Mouse (Mus musculus) forebrain, embryonic 15.5 days (tissue): ENCODE measurements at regions not wholly inside any gene's neighbourhood (a gene's known extent, or its start where the extent isn't known, plus 50 kb on each side); places are given as distances from the start of the nearest gene placed in this dataset.

ENCODE experiments used
- ATAC-seq: fragments of 200-750 bp; cut with Nextera tagmentation; replicated peaks from 2 replicates; pipeline ENCODE4 v1.8.0; 2017; ENCODE audit warnings: mild to moderate bottlenecking, moderate TSS enrichment, moderate library complexity
- H3K27ac ChIP-seq: fragments of 300-500 bp; sonication (generic); replicated peaks from 2 replicates; pipeline ENCODE4 v1.5.1; 2015; ENCODE audit warnings: mild to moderate bottlenecking, inconsistent platforms
- H3K27me3 ChIP-seq: fragments of 300-500 bp; sonication (generic); 2 replicates; pipeline ENCODE4 v1.6.1; 2015; ENCODE audit warnings: inconsistent platforms
- H3K36me3 ChIP-seq: fragments of 300-500 bp; sonication (generic); 2 replicates; pipeline ENCODE4 v1.6.1; 2015; ENCODE audit warnings: mild to moderate bottlenecking, inconsistent platforms
- H3K4me1 ChIP-seq: fragments of 300-500 bp; sonication (generic); 2 replicates; pipeline ENCODE4 v1.6.1; 2015; ENCODE audit warnings: inconsistent platforms
- H3K4me2 ChIP-seq: fragments of 300-500 bp; sonication (generic); replicated peaks from 2 replicates; pipeline ENCODE4 v1.6.1; 2015; ENCODE audit warnings: mild to moderate bottlenecking, inconsistent platforms
- H3K4me3 ChIP-seq: fragments of 300-500 bp; sonication (generic); 2 replicates; pipeline ENCODE4 v1.5.1; 2015; ENCODE audit warnings: mild to moderate bottlenecking, inconsistent platforms
- H3K9ac ChIP-seq: fragments of 300-500 bp; sonication (generic); replicated peaks from 2 replicates; pipeline ENCODE4 v1.6.1; 2015; ENCODE audit warnings: mild to moderate bottlenecking, inconsistent platforms
- H3K9me3 ChIP-seq: fragments of 300-500 bp; sonication (generic); 2 replicates; pipeline ENCODE4 v1.6.1; 2016; ENCODE audit warnings: inconsistent platforms
- WGBS: fragments of 180-500 bp; shearing (Covaris S2); methylation state at CpG from one replicate; pipeline ENCODE4 v1.1.7; 2015; ENCODE audit warnings: mixed read lengths; 5-methylcytosine and 5-hydroxymethylcytosine counted together

DNA sequence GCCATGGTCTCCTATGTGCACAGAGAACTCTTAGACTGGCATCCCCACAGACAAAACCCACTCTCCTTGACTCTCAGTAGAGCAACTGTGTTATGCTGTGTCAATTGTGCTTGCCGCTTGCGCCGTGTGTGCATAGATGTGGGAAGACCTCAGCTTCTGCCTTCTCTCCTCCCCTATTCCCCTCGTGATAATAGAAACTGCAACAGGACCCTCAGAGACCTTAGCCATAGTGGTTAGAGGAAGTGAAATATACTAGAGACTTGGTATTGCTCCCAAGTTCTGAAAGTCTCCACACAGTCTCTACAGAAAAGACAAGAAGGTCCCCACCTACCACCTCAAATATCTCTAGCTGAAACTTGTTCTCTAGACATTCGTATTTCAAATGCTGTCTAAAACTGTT, 188.2 kb upstream of the Hmga2 start:
- WGBS: 91% methylated on average over 5 of the region's 5 CpGs
- H3K27me3 ChIP-seq: no peaks in the 10 kb centered on the region
- H3K4me3 ChIP-seq: no peak overlapping the region

DNA sequence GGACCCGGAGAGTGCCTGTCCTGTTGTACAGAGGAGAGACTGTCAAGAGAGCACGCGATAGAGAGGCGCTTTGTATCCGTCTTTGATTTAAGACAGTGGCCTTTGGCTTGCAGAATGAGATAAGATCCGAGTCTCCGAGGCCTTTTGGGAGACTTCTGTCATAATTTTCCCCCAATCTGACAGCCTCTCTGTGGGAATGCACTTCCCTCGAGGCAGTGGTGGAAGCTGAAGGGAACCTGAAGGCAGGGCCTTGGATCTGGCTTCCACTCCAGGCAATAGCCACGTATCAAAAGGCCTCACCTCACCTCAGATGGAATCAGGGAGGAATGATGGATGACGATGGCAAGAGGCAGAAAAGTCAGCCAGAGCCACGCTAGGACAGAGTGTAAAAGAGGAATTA, 187.1 kb upstream of the Hmga2 start:
- Histone ChIP-seq H3K36me3 (no peaks in the 10 kb centered on the region), H3K9me3 (no peaks in the 10 kb centered on the region), H3K4me1 (0 out of 2 replicates have a peak, but pooled peaks cover 4% of the 10 kb centered on the region), H3K4me3 (no peak overlapping the region), H3K9ac (no peak overlapping the region), H3K4me2 (no peak overlapping the region), H3K27ac (no peak overlapping the region), H3K27me3 (no peaks in the 10 kb centered on the region)
- no peak for ATAC-seq
- 92% methylated on average over 11 of the region's 11 CpGs for WGBS

More for the DNA sequence above, 188.2 kb upstream of the Hmga2 start:
- ATAC-seq: no peak
- Histone ChIP-seq H3K9ac (no peak overlapping the region), H3K27ac (no peak overlapping the region), H3K36me3 (no peaks in the 10 kb centered on the region), H3K4me2 (no peak overlapping the region), H3K9me3 (no peaks in the 10 kb centered on the region), H3K4me1 (0 out of 2 replicates have a peak, but pooled peaks cover 4% of the 10 kb centered on the region)

DNA sequence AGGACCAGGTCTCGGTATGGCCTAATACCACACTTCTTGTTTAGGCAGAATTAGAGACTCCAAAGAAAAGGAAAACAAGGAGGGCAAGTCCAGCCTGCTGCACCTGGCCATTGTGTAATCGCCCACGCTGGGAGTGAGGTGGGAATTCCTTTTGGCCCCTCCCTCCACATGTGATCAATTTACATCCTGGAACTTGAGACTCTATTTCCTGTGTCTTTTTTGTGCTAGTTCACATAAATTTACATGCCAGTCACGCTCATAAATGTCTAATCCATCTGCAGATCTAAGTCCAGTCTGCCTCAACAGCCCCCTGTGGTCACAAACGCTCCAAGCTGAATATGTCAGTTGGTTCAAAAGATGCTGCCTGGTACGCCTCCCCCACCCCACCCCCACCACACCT, 184.2 kb upstream of the Hmga2 start:
- Histone ChIP-seq H3K27me3 (no peaks in the 10 kb centered on the region), H3K4me3 (no peak overlapping the region), H3K9me3 (no peaks in the 10 kb centered on the region), H3K27ac (no peak overlapping the region), H3K36me3 (no peaks in the 10 kb centered on the region), H3K9ac (no peak overlapping the region), H3K4me1 (peaks cover 3% of the 10 kb centered on the region), H3K4me2 (no peak overlapping the region)
- WGBS: 57% methylated on average over 6 of the region's 6 CpGs
- no peak for ATAC-seq

DNA sequence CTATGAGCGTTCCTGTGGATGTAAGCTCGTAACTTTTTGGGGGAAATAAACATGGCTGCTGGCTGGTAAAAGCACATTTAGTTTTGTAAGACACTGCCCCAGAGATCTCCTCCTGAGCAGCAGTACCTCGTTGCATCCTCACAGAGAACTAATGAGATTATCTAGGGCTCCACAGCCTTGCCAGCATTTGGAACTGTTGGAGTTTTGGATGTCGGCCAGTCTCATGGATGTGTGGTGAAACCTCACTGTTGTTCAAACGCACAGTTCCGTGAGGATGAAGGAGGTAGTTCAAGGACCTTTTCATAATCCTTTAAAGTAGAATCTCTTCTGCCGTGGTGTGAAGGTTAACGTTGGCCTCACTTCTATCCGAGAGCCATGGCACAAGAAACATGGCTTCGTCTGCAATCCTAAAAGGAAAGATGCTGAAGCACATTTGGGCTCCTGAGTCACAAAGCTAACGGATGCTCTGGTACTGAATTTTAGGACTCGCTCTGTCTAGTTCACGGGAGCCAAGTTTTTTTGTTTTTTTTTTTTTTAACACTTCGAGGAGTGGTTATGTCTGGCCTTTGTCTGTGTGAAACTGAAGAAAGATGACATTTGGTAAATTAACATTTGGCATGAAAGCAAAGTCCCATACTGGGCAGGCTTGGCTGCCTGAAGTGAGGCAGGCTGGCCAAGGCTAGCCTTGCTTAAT, 179.1 kb upstream of the Hmga2 start:
- 37% methylated on average over 14 of the region's 14 CpGs for WGBS
- ATAC-seq: peak; percentile 58
- Histone ChIP-seq H3K27me3 (no peaks in the 10 kb centered on the region), H3K9me3 (no peaks in the 10 kb centered on the region), H3K4me2 (no peak overlapping the region), H3K4me1 (peaks cover 8% of the 10 kb centered on the region), H3K27ac (peak overlapping the region; percentile 54), H3K36me3 (no peaks in the 10 kb centered on the region), H3K4me3 (no peak overlapping the region), H3K9ac (no peak overlapping the region)

DNA sequence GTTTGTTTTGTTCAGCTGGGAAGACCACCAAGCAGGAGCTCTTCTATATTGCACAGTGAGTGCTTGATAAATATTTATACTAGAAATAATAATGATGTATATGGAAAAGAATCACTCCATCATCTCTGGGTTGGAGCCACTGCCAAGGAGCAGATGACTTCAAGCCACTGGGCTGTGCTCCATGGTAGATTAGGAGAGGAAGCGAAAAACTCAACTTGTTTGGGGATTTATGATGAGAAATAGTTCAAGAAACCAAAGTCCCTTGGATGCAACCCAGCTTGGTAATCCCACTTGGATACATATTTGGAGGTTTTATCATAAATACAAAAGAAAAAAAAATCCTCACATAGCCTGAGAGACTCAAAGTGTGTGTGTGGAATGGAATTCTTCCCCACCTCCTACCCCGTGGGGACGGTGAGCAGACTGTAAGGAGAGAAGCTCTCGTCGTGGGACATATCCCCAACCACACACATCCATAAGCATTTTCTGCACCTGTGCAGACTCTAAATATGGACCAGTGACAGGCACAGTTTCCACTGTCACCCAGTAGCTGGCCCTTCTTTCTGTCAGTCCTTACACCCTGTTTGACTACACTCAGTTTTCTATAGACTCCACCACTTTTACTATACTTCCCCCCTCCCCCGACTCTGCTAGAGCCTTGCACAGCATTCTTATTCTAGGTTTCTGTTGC, 176.4 kb upstream of the Hmga2 start:
- H3K9ac ChIP-seq: no peak overlapping the region
- H3K4me2 ChIP-seq: no peak overlapping the region
- no peak overlapping the region for H3K27ac ChIP-seq
- WGBS: 90% methylated on average over 6 of the region's 6 CpGs
- peaks cover 16% of the 10 kb centered on the region for H3K4me1 ChIP-seq
- no peaks in the 10 kb centered on the region for H3K9me3 ChIP-seq
- H3K4me3 ChIP-seq: no peak overlapping the region
- no peak for ATAC-seq
- H3K36me3 ChIP-seq: no peaks in the 10 kb centered on the region
- no peaks in the 10 kb centered on the region for H3K27me3 ChIP-seq

DNA sequence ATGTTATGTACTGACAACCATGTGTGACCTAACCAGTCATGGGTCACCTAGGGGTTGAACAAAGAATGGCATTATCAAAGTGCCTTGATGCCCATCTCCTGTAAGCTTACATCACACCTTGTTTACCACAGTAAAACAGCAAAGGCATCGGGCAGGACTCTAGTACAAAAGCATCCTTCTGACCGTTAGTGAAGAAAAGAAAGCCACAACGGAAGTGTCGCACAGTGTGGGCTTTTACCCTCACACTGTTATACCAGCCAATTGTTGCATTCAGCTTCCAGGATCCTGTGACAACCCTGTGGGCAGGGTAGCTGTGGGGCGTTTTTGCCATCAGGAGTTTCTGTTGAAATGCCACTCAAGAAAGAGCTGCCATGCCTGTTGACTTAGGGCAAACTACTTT, 175.6 kb upstream of the Hmga2 start:
- no peak overlapping the region for H3K27ac ChIP-seq
- H3K9me3 ChIP-seq: no peaks in the 10 kb centered on the region
- WGBS: 89% methylated on average over 5 of the region's 5 CpGs
- H3K9ac ChIP-seq: no peak overlapping the region
- H3K4me1 ChIP-seq: peaks cover 24% of the 10 kb centered on the region
- H3K4me3 ChIP-seq: no peak overlapping the region
- no peaks in the 10 kb centered on the region for H3K36me3 ChIP-seq
- no peak overlapping the region for H3K4me2 ChIP-seq
- no peaks in the 10 kb centered on the region for H3K27me3 ChIP-seq
- ATAC-seq: no peak

DNA sequence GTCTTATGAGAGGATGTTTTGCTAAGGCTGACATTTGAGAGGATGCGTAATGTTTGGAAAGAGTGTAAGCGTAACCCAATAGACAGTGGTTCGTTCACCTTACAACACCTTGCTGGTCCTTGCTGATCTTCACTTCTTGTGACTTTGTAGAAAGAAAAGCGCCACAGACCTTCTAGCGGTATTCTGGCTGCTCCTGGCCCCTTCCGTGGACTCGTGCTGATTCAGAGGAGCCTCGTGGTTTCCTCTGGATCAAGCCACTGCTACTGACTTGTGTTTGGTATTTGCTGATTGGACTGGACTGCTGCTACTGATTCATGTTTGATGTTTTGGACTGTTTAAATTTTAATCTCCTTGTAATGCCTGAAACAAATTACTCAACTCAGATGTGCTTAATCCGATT, 174.1 kb upstream of the Hmga2 start:
- 97% methylated on average over 9 of the region's 9 CpGs for WGBS
- Histone ChIP-seq H3K9me3 (no peaks in the 10 kb centered on the region), H3K36me3 (no peaks in the 10 kb centered on the region), H3K27me3 (no peaks in the 10 kb centered on the region), H3K27ac (no peak overlapping the region), H3K4me1 (peaks cover 26% of the 10 kb centered on the region), H3K9ac (no peak overlapping the region), H3K4me3 (no peak overlapping the region), H3K4me2 (no peak overlapping the region)
- ATAC-seq: no peak

DNA sequence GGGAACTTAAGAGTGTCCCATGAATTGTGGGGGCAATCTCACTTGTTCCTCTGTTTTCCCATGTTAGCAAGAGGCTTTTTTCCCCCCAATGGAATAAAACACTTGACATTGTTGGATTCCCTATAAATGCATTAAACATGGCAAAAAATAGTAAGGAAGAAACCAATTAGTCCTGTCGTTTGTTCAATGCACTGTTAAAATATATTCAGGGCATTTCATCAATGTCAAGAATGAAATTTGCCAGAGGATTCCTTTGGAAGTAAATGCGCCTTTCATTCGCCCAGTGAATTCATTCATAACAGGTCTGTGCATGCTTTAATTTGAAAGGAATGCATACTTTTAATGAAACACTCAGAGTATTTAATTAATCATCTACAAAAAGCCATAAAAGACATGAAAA, 172.5 kb upstream of the Hmga2 start:
- H3K9ac ChIP-seq: no peak overlapping the region
- WGBS: 20% methylated on average over 3 of the region's 3 CpGs
- H3K4me3 ChIP-seq: no peak overlapping the region
- H3K27me3 ChIP-seq: no peaks in the 10 kb centered on the region
- H3K4me1 ChIP-seq: peaks cover 21% of the 10 kb centered on the region
- H3K27ac ChIP-seq: no peak overlapping the region
- no peak overlapping the region for H3K4me2 ChIP-seq
- H3K9me3 ChIP-seq: no peaks in the 10 kb centered on the region
- H3K36me3 ChIP-seq: no peaks in the 10 kb centered on the region
- no peak for ATAC-seq

DNA sequence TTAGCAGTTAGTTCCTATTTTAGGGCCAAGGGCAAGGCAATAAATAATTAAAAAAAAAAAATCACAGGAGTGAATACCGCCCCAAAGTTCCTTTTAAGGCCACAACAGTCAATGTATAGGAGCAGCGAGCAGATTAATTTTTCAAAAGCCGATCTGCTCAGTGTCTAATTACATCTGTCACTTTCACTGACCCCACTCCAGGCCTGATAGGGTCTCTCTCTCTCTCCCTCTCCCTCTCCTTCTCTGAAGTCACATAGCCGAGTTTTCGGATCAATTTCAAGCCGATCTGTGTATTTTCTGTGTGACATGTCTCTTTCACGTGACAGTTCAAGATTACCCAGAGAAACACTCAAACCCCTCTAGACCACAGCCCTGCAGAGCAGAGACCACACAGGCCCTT, 171.8 kb upstream of the Hmga2 start:
- Histone ChIP-seq H3K36me3 (no peaks in the 10 kb centered on the region), H3K9me3 (no peaks in the 10 kb centered on the region), H3K9ac (no peak overlapping the region), H3K27me3 (no peaks in the 10 kb centered on the region), H3K4me1 (peaks cover 21% of the 10 kb centered on the region), H3K27ac (no peak overlapping the region), H3K4me2 (no peak overlapping the region), H3K4me3 (no peak overlapping the region)
- WGBS: 53% methylated on average over 7 of the region's 7 CpGs
- no peak for ATAC-seq

DNA sequence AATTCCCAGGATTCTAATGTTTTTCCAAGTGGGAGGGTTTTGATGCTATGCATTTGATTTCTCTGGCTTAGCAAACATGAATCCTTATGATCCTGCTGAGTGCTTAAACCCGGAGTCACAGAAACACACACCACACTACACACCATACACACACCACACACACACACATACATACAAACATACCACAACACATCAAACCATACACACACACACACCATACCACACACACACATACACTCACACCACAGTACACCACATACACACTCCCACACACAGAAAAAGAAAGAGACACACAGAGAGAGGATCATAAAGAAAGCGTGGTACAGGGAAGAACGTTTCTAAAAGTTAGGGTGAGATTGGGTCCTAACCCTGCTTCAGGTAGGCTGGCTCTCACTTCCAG, 171.1 kb upstream of the Hmga2 start:
- Histone ChIP-seq H3K36me3 (no peaks in the 10 kb centered on the region), H3K4me3 (no peak overlapping the region), H3K4me1 (peaks cover 21% of the 10 kb centered on the region), H3K9ac (no peak overlapping the region), H3K4me2 (peak overlapping the region; percentile 29; the same call in 1 of the 2 replicates), H3K27ac (no peak overlapping the region), H3K9me3 (no peaks in the 10 kb centered on the region), H3K27me3 (no peaks in the 10 kb centered on the region)
- 60% methylated on average over 3 of the region's 3 CpGs for WGBS
- no peak for ATAC-seq

DNA sequence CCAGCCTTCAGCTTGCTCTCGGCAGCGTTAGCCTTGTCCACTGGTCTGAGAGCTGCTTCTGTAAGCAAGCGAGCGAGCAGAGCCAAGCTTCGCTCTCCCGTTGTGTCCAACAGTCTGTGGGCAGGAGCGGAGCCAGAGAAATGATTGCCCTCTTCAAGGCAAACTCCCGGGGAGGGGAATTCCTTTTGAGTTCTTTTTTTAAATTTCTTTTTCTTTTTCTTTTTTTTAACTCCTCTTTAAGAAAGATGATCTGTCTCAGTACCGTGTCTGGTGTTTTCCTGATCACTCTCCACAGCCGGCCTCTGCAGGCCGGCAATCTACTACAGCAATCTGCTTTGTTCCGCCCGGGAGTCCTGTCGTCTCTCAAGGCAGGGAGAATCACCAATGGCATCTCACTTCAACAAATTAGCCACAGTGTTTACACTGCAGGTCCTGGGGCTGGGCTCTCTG, 170.6 kb upstream of the Hmga2 start:
- 4% methylated on average over 14 of the region's 14 CpGs for WGBS
- peak; percentile 53; the same call in 1 of the 2 replicates for ATAC-seq
- H3K4me1 ChIP-seq: peaks cover 21% of the 10 kb centered on the region

DNA sequence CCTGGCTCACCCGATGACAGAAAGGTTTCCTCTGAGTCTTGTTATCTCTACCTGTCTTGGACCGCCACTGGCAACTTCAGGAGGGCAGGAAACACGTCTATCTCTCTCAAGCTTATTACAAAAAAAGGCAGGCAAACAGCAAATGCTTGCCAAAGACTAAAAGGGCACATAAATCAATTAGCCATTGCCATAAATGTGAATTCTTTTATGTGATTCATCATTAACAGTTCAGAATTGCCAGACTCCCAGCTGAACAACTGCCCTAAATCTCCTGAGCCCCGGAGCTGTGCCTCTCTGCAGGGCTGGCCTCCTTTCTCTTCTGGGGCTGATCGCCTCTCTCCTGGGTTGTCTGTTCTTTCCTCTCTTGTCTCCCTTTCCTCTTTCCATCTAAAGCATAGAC, 164.6 kb upstream of the Hmga2 start:
- Histone ChIP-seq H3K9ac (no peak overlapping the region), H3K27me3 (no peaks in the 10 kb centered on the region), H3K4me2 (no peak overlapping the region), H3K4me3 (no peak overlapping the region), H3K27ac (no peak overlapping the region), H3K9me3 (no peaks in the 10 kb centered on the region), H3K36me3 (no peaks in the 10 kb centered on the region), H3K4me1 (peaks cover 19% of the 10 kb centered on the region)
- WGBS: 61% methylated on average over 5 of the region's 5 CpGs
- ATAC-seq: no peak

More for the DNA sequence above, 170.6 kb upstream of the Hmga2 start:
- Histone ChIP-seq H3K36me3 (no peaks in the 10 kb centered on the region), H3K27ac (no peak overlapping the region), H3K4me3 (peak overlapping the region; percentile 4; the same call in 1 of the 2 replicates), H3K27me3 (no peaks in the 10 kb centered on the region), H3K9ac (no peak overlapping the region), H3K4me2 (peak overlapping the region; percentile 29), H3K9me3 (no peaks in the 10 kb centered on the region)
